Mouse (Mus musculus) stomach, embryonic 15.5 days (tissue): ENCODE measurements at regions not wholly inside any gene's neighbourhood (a gene's known extent, or its start where the extent isn't known, plus 50 kb on each side); places are given as distances from the start of the nearest gene placed in this dataset.
"Not testable (repeated sequence)": the region's sequence is repeated elsewhere in the genome, so short reads cannot be mapped to it uniquely, and the experiment has no call there.

Experiments used
- ATAC-seq: fragments of 200-750 bp; cut with Nextera tagmentation; 2 replicates; pipeline ENCODE4 v1.8.0; 2017; ENCODE audit warnings: low read depth, moderate number of reproducible peaks, moderate TSS enrichment; ENCODE audit not compliant: insufficient read depth, low FRiP score
- H3K27ac ChIP-seq: fragments of 300-500 bp; sonication (generic); 2 replicates; pipeline ENCODE4 v1.5.1; 2015; ENCODE audit warnings: mild to moderate bottlenecking, inconsistent platforms
- H3K27me3 ChIP-seq: fragments of 300-500 bp; sonication (generic); replicated peaks from 2 replicates; pipeline ENCODE4 v1.6.1; 2015; ENCODE audit warnings: inconsistent platforms
- H3K36me3 ChIP-seq: fragments of 300-500 bp; sonication (generic); 2 replicates; pipeline ENCODE4 v1.6.1; 2015; ENCODE audit warnings: inconsistent platforms
- H3K4me1 ChIP-seq: fragments of 300-500 bp; sonication (generic); 2 replicates; pipeline ENCODE4 v1.6.1; 2015; ENCODE audit warnings: inconsistent platforms
- H3K4me2 ChIP-seq: fragments of 300-500 bp; sonication (generic); 2 replicates; pipeline ENCODE4 v1.6.1; 2015; ENCODE audit warnings: mild to moderate bottlenecking, inconsistent platforms
- H3K4me3 ChIP-seq: fragments of 300-500 bp; sonication (generic); replicated peaks from 2 replicates; pipeline ENCODE4 v1.5.1; 2015; ENCODE audit warnings: inconsistent platforms
- H3K9ac ChIP-seq: fragments of 300-500 bp; sonication (generic); 2 replicates; pipeline ENCODE4 v1.6.1; 2015; ENCODE audit warnings: inconsistent platforms
- H3K9me3 ChIP-seq: fragments of 300-500 bp; sonication (generic); 2 replicates; pipeline ENCODE4 v1.6.1; 2016; ENCODE audit warnings: inconsistent platforms
- WGBS: fragments of 180-500 bp; shearing (Covaris S2); methylation state at CpG from one replicate; pipeline ENCODE4 v1.1.7; 2015; 5-methylcytosine and 5-hydroxymethylcytosine counted together

DNA sequence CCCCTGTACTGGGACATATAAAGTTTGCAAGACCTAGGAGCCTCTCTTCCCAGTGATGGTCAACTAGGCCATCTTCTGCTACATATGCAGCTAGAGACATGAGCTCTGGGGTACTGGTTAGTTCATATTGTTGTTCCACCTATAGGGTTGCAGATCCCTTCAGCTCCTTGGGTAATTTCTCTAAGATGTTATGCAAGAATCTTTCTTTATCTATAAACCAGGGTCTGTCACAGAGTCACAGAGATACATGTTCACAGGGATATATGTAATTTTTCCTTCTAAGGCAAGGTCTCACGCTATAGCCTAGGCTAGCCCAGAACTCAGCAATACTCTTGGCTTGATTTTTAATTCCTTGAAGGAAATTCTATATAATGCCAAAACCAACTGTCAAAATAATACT is 56.9 kb downstream of the Zfp36l1 start:
- H3K36me3 ChIP-seq, H3K4me3 ChIP-seq, ATAC-seq, H3K27me3 ChIP-seq, H3K9me3 ChIP-seq, H3K4me2 ChIP-seq, H3K27ac ChIP-seq, H3K4me1 ChIP-seq, H3K9ac ChIP-seq: not testable (repeated sequence)
- 97% methylated on average over 1 of the region's 1 CpGs for WGBS

DNA sequence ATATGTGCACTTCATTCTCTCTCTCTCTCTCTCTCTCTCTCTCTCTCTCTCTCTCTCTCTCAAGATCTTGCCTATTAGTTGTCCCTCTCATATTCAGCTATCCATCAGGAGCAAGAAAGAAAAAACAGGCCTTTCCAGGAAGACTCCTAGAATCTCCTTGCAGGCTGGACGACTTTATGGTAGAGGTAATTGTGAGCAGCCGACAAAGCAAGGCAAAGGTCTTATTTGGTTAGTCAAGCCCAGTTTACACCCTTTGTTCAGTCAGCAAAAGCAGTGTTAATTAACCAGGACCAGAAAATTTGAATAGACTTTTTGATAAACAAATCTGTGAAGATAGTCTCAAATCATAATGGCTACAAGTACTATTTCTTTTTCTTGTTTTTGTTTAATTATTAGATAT is 57.4 kb downstream of the Zfp36l1 start:
- Histone ChIP-seq H3K4me2 (no peak overlapping the region), H3K36me3 (no peaks in the 10 kb centered on the region), H3K27ac (peak overlapping the region; percentile 61), H3K9ac (no peak overlapping the region), H3K4me3 (no peak overlapping the region), H3K4me1 (0 out of 2 replicates have a peak, but pooled peaks cover 7% of the 10 kb centered on the region), H3K27me3 (no peaks in the 10 kb centered on the region), H3K9me3 (no peaks in the 10 kb centered on the region)
- WGBS, result 56% methylated on average over 2 of the region's 2 CpGs
- ATAC-seq, result no peak

DNA sequence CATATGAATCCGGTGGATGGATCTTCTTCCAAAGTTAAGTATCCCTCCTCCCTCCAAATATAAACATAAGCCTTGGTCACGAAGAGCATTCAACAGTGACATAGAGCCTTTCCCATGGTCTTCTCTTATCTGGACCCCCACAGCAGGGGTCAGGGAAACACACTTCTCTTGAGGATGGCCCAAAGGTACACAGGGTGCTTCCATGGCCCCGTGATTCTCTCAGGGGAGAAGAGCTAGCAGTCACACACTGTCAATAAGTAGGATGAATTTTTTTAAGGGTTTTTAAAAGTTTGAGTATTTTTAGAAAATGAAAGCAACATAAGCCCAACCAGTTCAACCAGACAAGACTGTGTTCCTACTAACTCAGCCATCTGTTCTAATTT is 58.2 kb downstream of the Zfp36l1 start:
- Histone ChIP-seq H3K4me1 (0 out of 2 replicates have a peak, but pooled peaks cover 4% of the 10 kb centered on the region), H3K9me3 (no peaks in the 10 kb centered on the region), H3K4me3 (no peak overlapping the region), H3K4me2 (no peak overlapping the region), H3K9ac (no peak overlapping the region), H3K27ac (peak overlapping the region; percentile 61; the same call in 1 of the 2 replicates), H3K27me3 (no peaks in the 10 kb centered on the region), H3K36me3 (no peaks in the 10 kb centered on the region)
- WGBS, result 81% methylated on average over 3 of the region's 3 CpGs
- no peak for ATAC-seq

DNA sequence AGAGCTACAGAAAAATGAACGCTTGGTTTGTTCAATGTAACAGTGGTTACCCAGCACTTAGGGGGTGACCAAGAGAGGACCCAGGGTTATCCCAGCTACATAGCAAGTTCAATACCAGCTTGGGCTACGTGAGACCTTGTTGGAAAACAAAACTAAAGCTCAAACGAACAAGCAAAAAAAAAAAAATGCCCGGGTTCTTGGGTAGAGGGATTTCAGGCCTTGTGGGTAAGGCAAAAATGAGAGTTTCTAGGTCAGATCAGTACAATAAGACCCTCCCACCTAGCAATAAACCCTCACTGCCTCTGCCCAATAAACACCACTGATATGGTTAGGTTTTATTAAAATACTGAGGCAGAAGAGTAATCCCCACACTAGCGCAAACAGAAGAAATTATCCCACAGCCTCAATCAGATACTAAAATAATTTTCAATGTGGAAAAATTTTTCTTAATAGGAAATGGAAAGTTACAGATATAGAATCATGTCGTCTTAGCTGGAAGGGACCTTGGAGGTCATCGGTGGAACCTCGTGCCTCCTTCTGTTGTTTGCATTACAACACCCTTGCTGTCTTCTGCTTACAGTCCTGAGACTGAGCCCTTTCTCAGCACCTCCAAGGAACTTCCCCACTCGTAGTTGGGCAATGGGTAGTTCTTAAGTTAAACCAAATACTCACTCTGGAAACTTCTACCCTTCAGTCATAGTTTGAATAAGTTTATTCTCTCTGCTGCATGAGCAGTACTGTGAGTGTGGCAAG is 58.7 kb downstream of the Zfp36l1 start:
- H3K9me3 ChIP-seq, result no peaks in the 10 kb centered on the region
- ATAC-seq, result no peak
- H3K9ac ChIP-seq, result no peak overlapping the region
- no peaks in the 10 kb centered on the region for H3K36me3 ChIP-seq
- H3K4me3 ChIP-seq, result no peak overlapping the region
- peaks cover 4% of the 10 kb centered on the region; the same call in 1 of the 2 replicates for H3K4me1 ChIP-seq
- 78% methylated on average over 9 of the region's 9 CpGs for WGBS
- H3K27ac ChIP-seq, result no peak overlapping the region
- H3K27me3 ChIP-seq, result no peaks in the 10 kb centered on the region
- H3K4me2 ChIP-seq, result no peak overlapping the region

DNA sequence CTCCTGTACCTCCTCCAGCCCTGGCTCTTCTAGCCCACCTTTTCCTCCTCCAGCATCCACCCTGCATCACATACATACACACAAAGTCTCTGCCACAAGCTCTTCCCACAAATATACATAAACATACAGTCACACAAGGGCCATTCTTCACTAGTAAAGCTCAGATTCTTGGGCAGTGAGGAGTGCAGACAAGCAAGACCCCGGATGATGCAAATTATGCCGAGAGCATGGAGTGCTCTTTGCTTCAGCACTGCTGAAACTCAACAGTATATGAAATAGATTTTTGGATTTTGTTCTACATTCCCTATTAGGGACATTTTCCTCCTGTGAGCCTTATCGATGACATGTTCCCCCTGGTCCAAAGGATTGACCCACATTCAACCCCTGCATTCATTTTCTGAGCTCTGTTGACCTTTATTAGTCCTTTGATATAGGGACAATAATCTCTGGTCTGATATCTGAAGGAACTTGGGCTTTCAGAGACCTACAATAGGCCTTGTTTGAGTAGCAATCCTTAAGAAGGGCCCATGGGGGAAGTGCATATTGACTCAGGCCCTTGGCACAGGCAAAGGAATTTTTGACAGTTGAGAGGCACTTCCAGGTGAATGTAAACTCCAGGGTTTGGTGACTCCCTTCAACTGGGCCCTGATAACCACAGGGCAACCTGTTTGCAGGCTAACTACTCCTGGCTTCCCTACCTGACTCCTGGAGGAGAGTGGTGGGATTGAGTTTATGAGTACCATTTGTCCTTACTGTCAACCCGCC is 64.4 kb downstream of the Zfp36l1 start:
- WGBS, result 66% methylated on average over 4 of the region's 4 CpGs
- H3K27ac ChIP-seq, result peak overlapping the region; percentile 4; the same call in 1 of the 2 replicates
- no peaks in the 10 kb centered on the region for H3K9me3 ChIP-seq
- H3K27me3 ChIP-seq, result no peaks in the 10 kb centered on the region
- H3K9ac ChIP-seq, result no peak overlapping the region
- ATAC-seq, result peak; percentile 80
- H3K4me3 ChIP-seq, result no peak overlapping the region
- H3K4me2 ChIP-seq, result no peak overlapping the region
- no peaks in the 10 kb centered on the region; the same call in 1 of the 2 replicates for H3K4me1 ChIP-seq
- H3K36me3 ChIP-seq, result no peaks in the 10 kb centered on the region

DNA sequence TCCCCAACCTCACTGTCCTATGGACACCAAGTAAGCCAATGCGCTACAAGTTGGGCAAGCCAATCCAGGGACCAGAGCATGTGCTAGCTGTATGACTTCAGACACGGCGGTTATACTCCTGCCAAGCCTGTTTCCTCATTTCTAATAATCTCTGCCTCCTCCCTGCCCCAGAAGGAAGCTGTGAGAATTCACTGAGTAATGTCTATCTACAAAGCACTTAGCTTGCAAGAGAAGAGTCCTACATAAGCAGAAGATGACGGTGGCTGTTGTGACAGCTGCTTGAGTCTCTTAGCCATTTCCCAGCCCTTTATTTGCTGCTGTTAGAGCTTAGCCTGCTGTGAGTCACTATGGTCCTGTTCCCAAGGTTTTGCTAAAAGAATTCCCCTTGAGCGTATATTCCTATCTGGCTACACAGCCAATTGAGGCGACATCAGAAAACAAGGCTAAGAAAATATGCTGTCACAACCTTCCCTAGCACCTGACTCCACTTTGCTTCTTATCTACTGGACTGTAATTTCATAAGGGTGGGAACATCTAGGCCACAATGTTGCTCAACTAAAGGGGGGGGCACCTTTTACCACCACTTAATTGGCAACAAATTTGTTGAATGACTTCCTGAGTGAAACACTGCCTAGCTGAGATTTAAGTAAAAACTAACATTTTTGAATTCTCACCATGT is 66.0 kb downstream of the Zfp36l1 start:
- Histone ChIP-seq H3K27me3 (no peaks in the 10 kb centered on the region), H3K9ac (no peak overlapping the region), H3K4me3 (no peak overlapping the region), H3K4me2 (no peak overlapping the region), H3K36me3 (no peaks in the 10 kb centered on the region), H3K4me1 (no peaks in the 10 kb centered on the region; the same call in 1 of the 2 replicates), H3K27ac (peak overlapping the region; percentile 41), H3K9me3 (no peaks in the 10 kb centered on the region)
- ATAC-seq, result peak; percentile 48; the same call in 1 of the 2 replicates
- WGBS, result 69% methylated on average over 6 of the region's 6 CpGs

DNA sequence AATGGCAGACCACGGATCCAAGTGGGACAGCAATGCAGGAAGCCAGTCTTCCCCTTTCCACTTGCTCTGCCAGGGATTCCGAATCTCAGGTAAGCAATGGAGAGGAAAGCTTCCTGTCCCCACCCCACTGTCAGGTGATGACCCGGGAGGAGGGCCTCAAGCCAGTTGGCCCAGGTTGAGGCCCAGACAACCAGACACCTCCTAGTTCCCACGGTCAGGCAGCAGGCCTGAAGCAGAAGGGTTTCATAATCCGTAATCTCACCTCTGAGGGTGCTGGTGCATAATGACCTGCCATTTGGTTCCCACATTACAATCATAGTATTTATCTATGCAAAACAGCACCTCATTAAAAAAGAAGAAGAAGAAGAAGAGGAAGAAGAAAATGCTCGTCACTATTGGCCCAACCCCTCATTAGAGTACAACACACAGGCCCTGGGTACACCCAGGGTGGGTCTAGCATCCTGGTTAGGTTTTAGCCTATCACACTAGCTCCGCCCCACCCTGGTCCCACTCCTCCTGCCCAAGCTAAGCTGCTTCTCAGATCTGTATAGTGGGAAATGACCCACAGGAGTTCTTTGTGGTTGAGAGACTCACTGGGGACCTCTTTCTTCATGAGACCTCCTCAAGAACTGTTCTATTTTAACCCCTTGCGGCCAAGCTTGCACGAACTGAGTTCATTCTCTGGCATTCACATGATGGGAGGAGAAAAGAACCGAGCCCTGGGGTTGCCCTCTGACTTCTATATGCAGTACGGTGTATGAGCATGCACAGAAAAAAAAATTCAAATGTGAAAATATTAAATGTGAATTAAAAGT is 71.1 kb downstream of the Zfp36l1 start:
- WGBS, result 81% methylated on average over 11 of the region's 11 CpGs
- ATAC-seq, result no peak
- Histone ChIP-seq H3K36me3 (no peaks in the 10 kb centered on the region), H3K9me3 (no peaks in the 10 kb centered on the region), H3K27me3 (no peaks in the 10 kb centered on the region), H3K4me1 (no peaks in the 10 kb centered on the region), H3K4me3 (no peak overlapping the region), H3K9ac (no peak overlapping the region), H3K4me2 (no peak overlapping the region), H3K27ac (no peak overlapping the region)

DNA sequence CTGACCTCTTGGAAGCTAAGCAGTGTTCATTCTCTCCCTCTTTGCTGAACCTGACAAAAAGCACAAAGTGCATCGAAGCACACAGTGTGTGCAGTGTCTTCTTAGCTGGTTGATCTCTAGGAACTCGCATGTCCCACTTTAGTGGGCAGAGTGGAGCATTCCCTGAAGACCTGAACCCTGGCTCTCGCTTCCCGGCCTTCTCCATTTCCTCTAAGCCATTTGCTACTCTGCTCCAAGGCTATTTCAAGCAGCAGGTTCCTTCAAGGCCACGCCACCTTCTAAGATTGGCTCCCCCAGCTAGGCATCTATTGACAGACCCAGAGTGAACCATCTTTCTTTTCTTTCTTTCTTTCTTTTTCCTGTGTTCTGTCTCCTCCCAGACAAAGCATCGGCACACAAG is 71.8 kb downstream of the Zfp36l1 start:
- 86% methylated on average over 6 of the region's 6 CpGs for WGBS
- ATAC-seq, result no peak
- no peaks in the 10 kb centered on the region for H3K36me3 ChIP-seq
- no peaks in the 10 kb centered on the region for H3K4me1 ChIP-seq
- H3K4me2 ChIP-seq, result no peak overlapping the region
- H3K4me3 ChIP-seq, result no peak overlapping the region
- H3K27ac ChIP-seq, result no peak overlapping the region
- H3K9me3 ChIP-seq, result no peaks in the 10 kb centered on the region
- H3K9ac ChIP-seq, result no peak overlapping the region
- H3K27me3 ChIP-seq, result no peaks in the 10 kb centered on the region

DNA sequence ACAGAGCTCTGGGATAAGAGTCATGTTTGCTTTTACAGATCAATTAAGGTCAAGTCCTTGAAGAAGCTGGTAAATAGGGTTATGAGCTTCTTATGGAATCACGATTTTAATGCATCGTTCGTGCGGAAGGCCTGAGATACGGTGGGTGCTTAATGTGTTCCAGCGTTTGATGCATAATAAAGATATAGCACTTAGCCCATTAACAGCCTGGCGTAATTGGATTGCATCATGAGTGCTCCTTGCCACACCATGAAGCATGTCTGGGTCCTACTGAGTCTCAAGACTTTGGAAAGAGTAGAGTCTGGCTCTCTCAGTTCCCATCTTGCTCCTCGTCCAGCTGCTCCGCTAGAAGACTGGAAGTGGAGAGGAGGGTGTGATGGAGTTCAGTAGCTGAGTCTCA is 72.6 kb downstream of the Zfp36l1 start:
- Histone ChIP-seq H3K9me3 (no peaks in the 10 kb centered on the region), H3K27me3 (no peaks in the 10 kb centered on the region), H3K4me2 (no peak overlapping the region), H3K9ac (no peak overlapping the region), H3K4me1 (peaks cover 3% of the 10 kb centered on the region; the same call in 1 of the 2 replicates), H3K36me3 (no peaks in the 10 kb centered on the region), H3K27ac (no peak overlapping the region), H3K4me3 (no peak overlapping the region)
- WGBS, result 78% methylated on average over 9 of the region's 9 CpGs
- no peak for ATAC-seq

DNA sequence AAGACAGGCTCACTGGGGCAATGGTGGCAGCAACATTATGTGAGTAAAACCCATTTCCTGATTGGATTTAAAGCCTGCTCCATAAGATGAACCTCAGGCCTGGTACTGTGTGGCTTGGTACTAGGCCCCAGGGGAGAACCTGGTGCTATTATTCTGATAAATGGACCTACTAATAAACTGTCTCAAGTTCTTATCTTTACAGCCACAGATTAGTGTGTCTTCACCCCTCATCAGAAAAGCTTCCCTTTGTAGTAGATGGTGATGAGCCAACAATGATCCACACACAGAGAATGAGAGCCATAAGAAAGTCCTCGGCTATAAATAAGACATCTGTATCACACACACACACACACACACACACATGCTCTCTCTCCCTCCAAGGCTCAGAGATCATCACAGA is 73.7 kb downstream of the Zfp36l1 start:
- no peaks in the 10 kb centered on the region for H3K9me3 ChIP-seq
- no peak overlapping the region for H3K27ac ChIP-seq
- no peak for ATAC-seq
- H3K9ac ChIP-seq, result no peak overlapping the region
- no peak overlapping the region for H3K4me3 ChIP-seq
- H3K4me1 ChIP-seq, result peaks cover 8% of the 10 kb centered on the region
- no peaks in the 10 kb centered on the region for H3K36me3 ChIP-seq
- WGBS, result 67% methylated on average over 1 of the region's 1 CpGs
- no peaks in the 10 kb centered on the region for H3K27me3 ChIP-seq
- no peak overlapping the region for H3K4me2 ChIP-seq

DNA sequence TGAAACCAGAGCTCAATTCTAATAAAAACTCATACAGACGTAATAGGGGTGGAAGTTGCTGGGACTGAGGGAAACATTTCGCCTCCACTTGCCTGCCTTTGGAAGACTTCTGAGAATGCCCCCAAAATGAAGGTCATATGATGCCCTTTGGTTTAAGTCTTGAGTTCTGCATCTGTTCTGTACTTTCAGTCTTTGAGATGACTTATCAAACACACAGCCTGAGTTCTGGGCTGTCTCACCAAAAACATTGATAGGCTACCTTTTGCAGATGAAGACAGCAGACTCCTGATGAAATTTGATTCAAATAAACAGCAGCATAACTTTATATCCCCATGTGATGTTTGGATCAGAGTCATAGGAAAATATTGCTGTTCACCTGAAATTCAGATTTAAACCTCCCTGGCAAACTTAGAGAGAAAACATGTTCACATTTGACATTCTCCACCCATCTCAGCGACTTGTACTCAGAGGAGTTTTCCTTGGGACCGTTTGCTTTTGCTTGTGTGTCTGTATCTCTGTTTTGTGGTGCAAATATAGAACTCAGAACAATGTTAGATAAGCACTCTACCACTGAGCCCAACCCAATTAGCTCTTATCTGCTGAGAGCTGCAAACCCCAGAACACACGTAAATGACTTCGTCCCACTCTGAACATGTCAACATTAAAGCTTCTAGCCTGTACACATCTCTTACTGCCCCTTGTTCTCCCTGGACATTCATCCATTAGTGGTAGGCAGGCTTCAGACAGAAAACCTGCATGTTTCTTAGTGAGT is 77.1 kb downstream of the Zfp36l1 start:
- peak; percentile 53; the same call in 1 of the 2 replicates for ATAC-seq
- Histone ChIP-seq H3K4me3 (no peak overlapping the region), H3K27ac (peak overlapping the region; percentile 18; the same call in 1 of the 2 replicates)

More for the DNA sequence above, 77.1 kb downstream of the Zfp36l1 start:
- Histone ChIP-seq H3K36me3 (no peaks in the 10 kb centered on the region), H3K9me3 (no peaks in the 10 kb centered on the region), H3K9ac (no peak overlapping the region), H3K27me3 (no peaks in the 10 kb centered on the region), H3K4me2 (no peak overlapping the region), H3K4me1 (peaks cover 8% of the 10 kb centered on the region)
- WGBS, result 60% methylated on average over 6 of the region's 6 CpGs
